Mouse (Mus musculus) granulocyte monocyte progenitor cell, adult 5-6 weeks (primary cell): ENCODE results near the gene Frmpd1. TPM values are rescaled to one million over a fixed set of nuclear protein-coding genes. Genes with fewer than 3 reads are reported as not detected.

Experiments used
- ATAC-seq: replicated peaks from 2 replicates; pipeline ENCODE4 v1.8.0; 2016; ENCODE audit warnings: mild to moderate bottlenecking, moderate TSS enrichment, inconsistent platforms; ENCODE audit not compliant: poor library complexity, severe bottlenecking
- total RNA-seq, 2 experiments: library from RNA; stranded (forward) in 1 of 2; stranded (reverse) in 1 of 2; fragments of 200-712, 200-1000 nt in 1 of 2; fragments of >200 nt in 1 of 2; fragmentation: Nextera tagmentation in 1 of 2; gene quantifications; 2 replicates each; pipeline ENCODE4 v1.2.3; 2014 to 2017

Gene Frmpd1
- total RNA-seq, 2 experiments from 2014 or later = not detected

DNA sequence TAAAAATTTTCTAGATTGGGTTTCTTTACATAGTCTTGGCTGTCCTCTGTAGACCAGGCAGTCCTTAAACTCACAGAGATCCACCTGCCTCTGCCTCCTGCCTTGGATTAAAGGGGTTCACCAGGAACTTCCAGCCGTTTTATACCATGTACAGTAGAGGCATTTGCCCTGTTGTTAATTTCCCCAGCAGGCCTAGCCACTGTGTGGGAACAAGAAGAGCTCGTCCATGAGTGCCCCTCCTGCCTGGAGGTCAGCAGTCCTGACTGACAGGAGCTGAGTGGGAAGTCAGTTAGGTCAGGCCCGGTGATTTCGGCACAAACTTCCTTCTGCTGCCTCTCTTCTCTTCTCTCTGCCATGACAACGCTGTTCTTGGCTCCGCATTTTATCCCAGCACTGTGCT lies 123.9 kb downstream of the Frmpd1 start:
- ATAC-seq = no peak

DNA sequence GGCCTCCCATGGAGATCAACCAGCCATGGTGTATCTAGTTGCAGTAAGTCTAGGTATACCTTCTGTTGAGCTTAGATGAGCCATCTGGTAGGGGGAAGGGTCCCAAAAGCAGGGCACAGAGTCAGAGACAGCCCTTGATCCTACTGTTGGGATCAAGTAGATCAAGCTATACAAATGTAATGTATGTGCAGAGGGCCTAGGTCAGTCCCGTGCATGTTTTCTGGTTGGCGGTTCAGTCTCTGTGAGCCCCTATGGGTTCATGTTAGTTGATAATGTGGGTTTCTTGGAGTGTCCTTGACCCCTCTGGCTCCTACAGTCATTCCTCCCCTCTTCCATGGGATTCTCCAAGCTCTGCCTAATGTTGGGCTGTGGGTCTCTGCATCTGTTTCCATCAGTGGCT lies 126.4 kb downstream of the Frmpd1 start:
- no peak for ATAC-seq

DNA sequence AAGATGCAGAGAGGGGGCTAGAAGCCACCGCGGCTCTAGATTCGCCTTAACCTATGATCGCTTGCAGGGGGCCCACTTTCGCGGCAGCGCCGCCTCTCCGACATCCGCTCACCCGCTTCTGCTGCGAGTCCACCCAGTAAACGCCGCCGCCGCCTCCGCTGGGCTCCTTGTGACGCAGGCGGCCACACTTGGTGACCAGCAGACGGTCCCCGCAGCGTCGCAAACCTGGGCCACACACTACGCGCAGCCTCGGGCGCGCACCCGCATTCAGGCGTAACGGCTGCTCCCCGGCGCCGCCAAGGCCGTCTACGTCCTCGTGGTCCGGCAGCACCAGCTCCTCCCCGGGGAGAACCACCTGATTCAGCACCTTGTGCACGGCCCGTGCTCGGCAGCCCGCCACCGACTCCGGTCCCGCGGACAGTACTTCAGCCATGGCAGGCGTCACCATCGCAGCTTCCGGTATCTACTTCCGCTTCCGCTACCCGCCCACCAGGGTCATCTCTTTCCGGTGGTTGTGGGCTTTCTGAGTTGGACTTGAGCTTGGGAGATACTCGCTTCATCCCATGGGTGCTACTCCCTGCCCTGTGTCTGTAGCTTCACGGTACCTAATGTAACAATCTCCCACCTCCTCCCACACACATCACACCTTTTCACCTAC lies 135.6 kb downstream of the Frmpd1 start:
- peak; percentile 92 for ATAC-seq

DNA sequence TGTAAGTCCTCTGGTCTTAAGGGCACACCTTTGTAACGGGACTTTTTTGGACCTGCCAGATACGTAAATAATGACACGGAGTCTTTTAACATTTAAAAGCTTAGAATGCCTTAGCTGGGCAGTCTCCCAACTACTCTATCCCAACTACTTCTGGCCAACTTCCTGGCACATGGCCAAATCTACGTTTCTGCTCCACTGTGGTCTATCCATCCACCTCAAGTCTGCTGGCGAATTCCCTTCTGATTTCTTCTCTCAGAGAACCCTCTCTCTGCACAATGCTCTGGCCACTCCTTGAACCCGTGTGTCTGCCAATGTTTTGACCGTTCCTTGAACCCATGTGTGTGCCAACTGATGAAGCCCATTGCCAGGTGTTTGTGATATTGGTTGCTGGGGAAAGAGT lies 146.5 kb downstream of the Frmpd1 start:
- ATAC-seq = no peak

DNA sequence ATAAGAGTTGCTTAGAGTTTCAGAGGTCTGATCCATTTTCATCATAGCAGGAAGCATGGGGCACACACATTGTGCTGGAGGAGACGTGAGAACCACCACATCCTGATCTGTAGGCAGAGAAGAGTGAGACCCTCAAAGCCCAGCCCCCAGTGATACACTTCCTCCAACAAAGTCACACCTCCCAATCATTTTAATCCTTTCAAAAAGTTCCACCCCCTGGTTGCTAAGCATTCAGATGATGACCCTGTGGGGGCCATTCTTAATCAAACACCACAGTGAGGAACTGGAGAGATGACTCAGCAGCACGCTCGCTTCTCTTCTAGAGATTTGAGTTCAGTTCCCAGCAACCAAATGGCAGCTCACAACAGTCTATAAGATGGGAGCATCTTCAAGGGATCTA lies 147.8 kb downstream of the Frmpd1 start:
- ATAC-seq = peak; percentile 35; the same call in 1 of the 2 replicates

Other genes starting within 250 kb of the Frmpd1 start
- gene Grhpr, start 203.5 kb upstream of the Frmpd1 start, total RNA-seq (2014; fragmentation: Nextera tagmentation) = 12.4 and 14.1 TPM in 2 replicates
- gene Grhpr, start 203.5 kb upstream of the Frmpd1 start, total RNA-seq (2017) = 8.5 and 10.3 TPM in 2 replicates
- 10.0 and 12.2 TPM in 2 replicates for gene Zbtb5, start 172.5 kb upstream of the Frmpd1 start, total RNA-seq (2014; fragmentation: Nextera tagmentation)
- 9.0 and 9.3 TPM in 2 replicates for gene Zbtb5, start 172.5 kb upstream of the Frmpd1 start, total RNA-seq (2017)
- 34.6 and 70.2 TPM in 2 replicates for gene Polr1e, start 166.3 kb upstream of the Frmpd1 start, total RNA-seq (2014; fragmentation: Nextera tagmentation)
- gene Polr1e, start 166.3 kb upstream of the Frmpd1 start, total RNA-seq (2017) = 60.8 and 64.1 TPM in 2 replicates
- gene Fbxo10, start 100.3 kb upstream of the Frmpd1 start, total RNA-seq (2014; fragmentation: Nextera tagmentation) = 1.2 and 1.5 TPM in 2 replicates
- gene Fbxo10, start 100.3 kb upstream of the Frmpd1 start, total RNA-seq (2017) = 0.93 and 1.8 TPM in 2 replicates
- 344 and 413 TPM in 2 replicates for gene Tomm5, start 76.8 kb upstream of the Frmpd1 start, total RNA-seq (2014; fragmentation: Nextera tagmentation)
- gene Tomm5, start 76.8 kb upstream of the Frmpd1 start, total RNA-seq (2017) = 250 and 251 TPM in 2 replicates
- 10.5 and 19.3 TPM in 2 replicates for gene Trmt10b, start 112.3 kb downstream of the Frmpd1 start, total RNA-seq (2014; fragmentation: Nextera tagmentation)
- 15.2 and 25.6 TPM in 2 replicates for gene Trmt10b, start 112.3 kb downstream of the Frmpd1 start, total RNA-seq (2017)
- gene Dcaf10, start 157.2 kb downstream of the Frmpd1 start, total RNA-seq (2014; fragmentation: Nextera tagmentation) = 11.2 and 20.1 TPM in 2 replicates
- 10.1 and 14.8 TPM in 2 replicates for gene Dcaf10, start 157.2 kb downstream of the Frmpd1 start, total RNA-seq (2017)
- 67.2 and 71.0 TPM in 2 replicates for gene Exosc3, start 157.9 kb downstream of the Frmpd1 start, total RNA-seq (2014; fragmentation: Nextera tagmentation)
- gene Exosc3, start 157.9 kb downstream of the Frmpd1 start, total RNA-seq (2017) = 164 and 182 TPM in 2 replicates
- gene Slc25a51, start 223.9 kb downstream of the Frmpd1 start, total RNA-seq (2014; fragmentation: Nextera tagmentation) = 40.3 and 49.4 TPM in 2 replicates
- 32.4 and 37.1 TPM in 2 replicates for gene Slc25a51, start 223.9 kb downstream of the Frmpd1 start, total RNA-seq (2017)